Comparison of ENCODE assay signal across 1 mouse cellular context in genomic region chr14:79716704-79717103, GRCm38 (mm10).
TF ChIP-seq lines count a peak whose summit lies in the region.

No protein-coding gene starts in this region.

TF ChIP-seq in CH12.LX, 34 proteins besides CTCF, POLR2A, EP300 and RAD21:
- no peak for TF ChIP-seq POLR2AphosphoS2 (IDR thresholded peaks at IDR 0.05; ENCODE audit: low read depth, low read length)
- TF ChIP-seq TCF12 (IDR thresholded peaks at IDR 0.05; ENCODE audit: low read depth, low read length): no peak
- TF ChIP-seq ZC3H11A (IDR thresholded peaks at IDR 0.05; ENCODE audit: low read depth, low read length): no peak
- no peak for TF ChIP-seq ZKSCAN1 (IDR thresholded peaks at IDR 0.05; ENCODE audit: borderline replicate concordance, low read depth, low read length)
- TF ChIP-seq ELF1 (IDR thresholded peaks at IDR 0.05; ENCODE audit: low read depth, low read length): 0 out of 2 replicates have a peak, but pooled peaks have one; percentile 13
